Mouse (Mus musculus) heart, embryonic 11.5 days (tissue): Measurements from ENCODE around the gene Cish. TPM values are rescaled to one million over a fixed set of nuclear protein-coding genes. Genes with fewer than 3 reads are reported as not detected.
A peak's percentile ranks its signal among the peaks of the same experiment; 100 is the strongest.

Experiments
- ATAC-seq: fragments of 200-750 bp; cut with Nextera tagmentation; replicated peaks from 2 replicates; pipeline ENCODE4 v1.8.0; 2017; ENCODE audit warnings: moderate library complexity; ENCODE audit not compliant: insufficient number of reproducible peaks, low FRiP score, low TSS enrichment
- H3K27ac ChIP-seq: fragments of 300-500 bp; sonication (generic); 2 replicates; pipeline ENCODE4 v1.5.1; 2014; ENCODE audit warnings: mild to moderate bottlenecking, low read depth, low read length
- H3K27me3 ChIP-seq: fragments of 300-500 bp; sonication (generic); 2 replicates; pipeline ENCODE4 v1.6.1; 2014; ENCODE audit warnings: mild to moderate bottlenecking, low read length, mixed read lengths; ENCODE audit not compliant: control insufficient read depth, insufficient read depth
- H3K36me3 ChIP-seq: fragments of 300-500 bp; sonication (generic); 2 replicates; pipeline ENCODE4 v1.6.1; 2014; ENCODE audit warnings: mild to moderate bottlenecking, low read length, moderate library complexity, mixed read lengths; ENCODE audit not compliant: control insufficient read depth, insufficient read depth
- H3K4me1 ChIP-seq: fragments of 300-500 bp; sonication (generic); 2 replicates; pipeline ENCODE4 v1.6.1; 2014; ENCODE audit warnings: low read length; ENCODE audit not compliant: control insufficient read depth, insufficient read depth
- H3K4me2 ChIP-seq: fragments of 300-500 bp; sonication (generic); 2 replicates; pipeline ENCODE4 v1.6.1; 2014; ENCODE audit warnings: mild to moderate bottlenecking, moderate library complexity
- H3K4me3 ChIP-seq: fragments of 300-500 bp; sonication (generic); 2 replicates; pipeline ENCODE4 v1.5.1; 2014; ENCODE audit warnings: low read depth, low read length
- H3K9ac ChIP-seq: fragments of 300-500 bp; sonication (generic); 2 replicates; pipeline ENCODE4 v1.6.1; 2014; ENCODE audit warnings: mild to moderate bottlenecking, low read depth, low read length, moderate library complexity
- H3K9me3 ChIP-seq: fragments of 300-500 bp; sonication (generic); replicated peaks from 2 replicates; pipeline ENCODE4 v1.6.1; 2016; ENCODE audit warnings: low read length; ENCODE audit not compliant: control insufficient read depth
- WGBS: fragments of 180-500 bp; shearing (Covaris S2); extraction: QIAGEN DNeasy Blood & Tissue Kit; methylation state at CpG from one replicate; pipeline ENCODE4 v1.1.7; 2014; ENCODE audit not compliant: insufficient replicate concordance; 5-methylcytosine and 5-hydroxymethylcytosine counted together
- polyA plus RNA-seq: library from polyadenylated mRNA; unstranded; fragments of >200 nt; fragmentation: Nextera tagmentation; extraction: Ambion mirVana; gene quantifications from 2 replicates; pipeline ENCODE4 v1.2.1, GENCODE M21; 2014

The Cish gene
- 7.7 and 8.8 TPM in 2 replicates for polyA plus RNA-seq

DNA sequence AAGGTAGTCTGAATTCAATTTTAAA is at the start of gene Cish:
Gene Cish (plus strand): TSS at position 11 of the 25 bp plus-strand sequence.
- Histone ChIP-seq H3K4me1 (peaks cover 24% of the 10 kb centered on the region), H3K4me3 (peak within 1 kb of the TSS; percentile 74), H3K27ac (peak within 1 kb of the TSS; percentile 82), H3K36me3 (0 out of 2 replicates have a peak, but pooled peaks cover 3% of the 10 kb centered on the region), H3K27me3 (no peaks in the 10 kb centered on the region), H3K9ac (peak within 1 kb of the TSS; percentile 84), H3K4me2 (peak within 1 kb of the TSS; percentile 97), H3K9me3 (no peaks in the 10 kb centered on the region)
- ATAC-seq: no peak

- no peak overlapping the region for H3K9ac ChIP-seq
- H3K36me3 ChIP-seq: no peaks in the 10 kb centered on the region
- no peaks in the 10 kb centered on the region for H3K4me1 ChIP-seq
- H3K4me2 ChIP-seq: no peak overlapping the region
- no peaks in the 10 kb centered on the region for H3K9me3 ChIP-seq
- ATAC-seq: no peak
- H3K27me3 ChIP-seq: no peaks in the 10 kb centered on the region
- no peak overlapping the region for H3K27ac ChIP-seq
- 55% methylated on average over 4 of the region's 4 CpGs for WGBS
- no peak overlapping the region for H3K4me3 ChIP-seq
Measured at GRCm38 (mm10) chr9:107246170-107246569, 49.7 kb upstream of the Cish start.

DNA sequence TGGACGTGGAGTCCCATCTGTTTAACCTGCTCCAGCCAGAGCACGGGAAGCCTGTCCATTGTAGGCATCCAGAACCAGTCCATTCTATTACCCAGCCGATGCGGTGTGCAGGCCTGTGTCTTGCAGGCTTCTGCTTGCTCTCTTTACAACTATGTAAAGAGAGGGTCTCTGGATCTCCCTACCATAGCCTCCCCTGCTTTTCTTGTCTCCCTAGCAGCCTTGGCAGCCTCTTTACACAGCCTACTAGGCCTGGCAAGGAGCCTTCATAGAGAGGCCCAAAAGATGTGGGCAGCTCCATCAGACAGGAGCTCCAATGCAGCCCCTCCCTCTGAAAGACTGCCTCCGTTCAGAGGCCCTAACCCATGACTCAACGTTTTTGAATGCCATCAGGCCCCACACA is 46.7 kb upstream of the Cish start:
- WGBS: 67% methylated on average over 6 of the region's 6 CpGs

DNA sequence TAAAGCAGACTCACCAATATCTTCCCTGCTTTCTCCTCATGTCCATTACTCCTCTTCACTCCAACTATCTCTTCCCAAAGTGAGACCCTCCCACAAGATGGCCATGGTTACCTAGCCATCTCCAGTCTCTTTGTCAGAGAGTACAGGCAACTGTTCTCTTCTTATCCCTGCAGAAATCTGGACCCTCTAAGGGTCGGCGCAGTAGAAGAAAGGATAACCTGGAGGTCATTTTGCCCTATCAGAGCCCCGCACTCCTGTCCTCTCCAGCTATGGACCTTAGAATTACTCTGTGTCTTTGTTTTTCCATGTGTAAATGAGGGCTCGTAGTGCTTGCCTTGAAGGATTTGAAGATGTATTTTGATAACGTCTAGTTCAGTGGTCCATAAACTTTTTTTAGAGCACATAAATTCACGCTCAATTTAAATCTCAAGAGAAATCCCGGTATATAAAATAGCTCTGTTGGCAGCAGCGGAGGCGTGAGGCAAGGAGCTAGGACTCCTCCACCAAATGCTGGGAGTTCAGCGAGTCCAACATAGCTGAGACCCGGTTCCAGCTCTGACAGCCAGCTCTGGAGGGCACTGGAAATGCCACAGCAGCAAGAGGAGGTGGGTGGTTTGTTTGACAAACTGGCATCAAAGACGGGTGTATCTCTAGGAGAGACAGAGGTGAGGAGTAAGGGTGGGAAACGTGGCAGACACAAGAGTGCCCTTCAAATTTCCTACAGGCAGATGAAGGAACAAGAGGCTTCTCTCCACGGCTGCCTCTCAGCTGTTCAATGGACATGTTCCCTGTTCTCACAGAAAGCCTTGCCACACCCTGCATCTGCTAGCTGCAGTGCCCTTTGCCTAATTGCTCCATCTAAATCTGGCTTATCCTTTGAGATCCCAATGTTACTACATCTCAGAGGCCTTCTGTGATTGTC is 45.1 kb upstream of the Cish start:
- 0 out of 2 replicates have a peak, but pooled peaks cover 4% of the 10 kb centered on the region for H3K4me1 ChIP-seq
- no peak overlapping the region for H3K4me3 ChIP-seq
- H3K27me3 ChIP-seq: no peaks in the 10 kb centered on the region
- no peaks in the 10 kb centered on the region for H3K36me3 ChIP-seq
- WGBS: 75% methylated on average over 14 of the region's 14 CpGs
- no peak overlapping the region for H3K9ac ChIP-seq
- H3K9me3 ChIP-seq: no peaks in the 10 kb centered on the region
- no peak overlapping the region for H3K4me2 ChIP-seq
- no peak overlapping the region for H3K27ac ChIP-seq
- ATAC-seq: no peak

More for the DNA sequence above, 46.7 kb upstream of the Cish start:
- Histone ChIP-seq H3K4me3 (no peak overlapping the region), H3K9ac (no peak overlapping the region), H3K4me1 (no peaks in the 10 kb centered on the region), H3K27me3 (no peaks in the 10 kb centered on the region), H3K4me2 (no peak overlapping the region), H3K27ac (no peak overlapping the region), H3K36me3 (no peaks in the 10 kb centered on the region), H3K9me3 (no peaks in the 10 kb centered on the region)
- ATAC-seq: no peak

- Histone ChIP-seq H3K27me3 (no peaks in the 10 kb centered on the region), H3K27ac (no peak overlapping the region), H3K4me1 (0 out of 2 replicates have a peak, but pooled peaks cover 4% of the 10 kb centered on the region), H3K36me3 (no peaks in the 10 kb centered on the region), H3K9ac (peak overlapping the region; percentile 1; the same call in 1 of the 2 replicates), H3K4me2 (no peak overlapping the region), H3K9me3 (no peaks in the 10 kb centered on the region), H3K4me3 (no peak overlapping the region)
- no peak for ATAC-seq
- WGBS: 31% methylated on average over 5 of the region's 5 CpGs
Measured at GRCm38 (mm10) chr9:107252164-107252563, 43.7 kb upstream of the Cish start.

DNA sequence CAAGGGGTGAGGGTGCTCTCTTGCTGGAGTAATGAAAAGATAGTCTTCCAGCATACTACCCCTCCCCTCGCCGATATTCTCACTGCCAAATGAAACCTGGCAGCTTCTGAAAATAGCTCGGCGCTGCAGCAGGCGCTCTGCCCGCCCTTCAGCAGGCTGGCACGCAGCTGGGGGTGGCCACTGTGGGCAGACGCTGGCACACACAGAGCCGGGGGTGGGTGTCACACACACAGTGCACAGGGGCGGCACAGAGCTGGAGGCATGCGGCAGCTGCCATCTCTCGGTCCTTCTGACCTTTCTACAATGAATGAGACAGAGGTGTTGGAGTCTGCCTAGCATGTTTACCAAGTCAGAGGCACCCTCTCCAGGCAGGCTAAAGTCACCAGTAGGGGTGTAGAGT is 41.4 kb upstream of the Cish start:
- Histone ChIP-seq H3K27ac (no peak overlapping the region), H3K9ac (no peak overlapping the region), H3K4me2 (no peak overlapping the region), H3K27me3 (no peaks in the 10 kb centered on the region), H3K9me3 (no peaks in the 10 kb centered on the region), H3K4me3 (no peak overlapping the region), H3K36me3 (no peaks in the 10 kb centered on the region), H3K4me1 (0 out of 2 replicates have a peak, but pooled peaks cover 4% of the 10 kb centered on the region)
- 69% methylated on average over 12 of the region's 12 CpGs for WGBS
- ATAC-seq: no peak

- H3K27me3 ChIP-seq: no peaks in the 10 kb centered on the region
- H3K27ac ChIP-seq: no peak overlapping the region
- 78% methylated on average over 3 of the region's 3 CpGs for WGBS
- ATAC-seq: no peak
- H3K4me3 ChIP-seq: no peak overlapping the region
- no peak overlapping the region for H3K9ac ChIP-seq
- peaks cover 6% of the 10 kb centered on the region; the same call in 1 of the 2 replicates for H3K4me1 ChIP-seq
- H3K36me3 ChIP-seq: no peaks in the 10 kb centered on the region
- no peaks in the 10 kb centered on the region for H3K9me3 ChIP-seq
- H3K4me2 ChIP-seq: no peak overlapping the region
Measured at GRCm38 (mm10) chr9:107254925-107255324, 40.9 kb upstream of the Cish start.

GRCm38 (mm10) chr9:107255596-107255995 is 40.2 kb upstream of the Cish start:
- ATAC-seq: no peak
- H3K4me2 ChIP-seq: no peak overlapping the region
- H3K27ac ChIP-seq: no peak overlapping the region
- H3K9ac ChIP-seq: no peak overlapping the region
- 61% methylated on average over 3 of the region's 3 CpGs for WGBS
- peaks cover 7% of the 10 kb centered on the region; the same call in 1 of the 2 replicates for H3K4me1 ChIP-seq
- H3K36me3 ChIP-seq: no peaks in the 10 kb centered on the region
- no peak overlapping the region for H3K4me3 ChIP-seq
- H3K9me3 ChIP-seq: no peaks in the 10 kb centered on the region
- no peaks in the 10 kb centered on the region for H3K27me3 ChIP-seq

GRCm38 (mm10) chr9:107259571-107259970 is 36.3 kb upstream of the Cish start:
- H3K36me3 ChIP-seq: no peaks in the 10 kb centered on the region
- 40% methylated on average over 6 of the region's 6 CpGs for WGBS
- H3K27me3 ChIP-seq: 0 out of 2 replicates have a peak, but pooled peaks cover 4% of the 10 kb centered on the region
- H3K4me3 ChIP-seq: no peak overlapping the region
- H3K9me3 ChIP-seq: no peaks in the 10 kb centered on the region
- H3K27ac ChIP-seq: no peak overlapping the region; the same call in 1 of the 2 replicates
- peaks cover 3% of the 10 kb centered on the region; the same call in 1 of the 2 replicates for H3K4me1 ChIP-seq
- H3K4me2 ChIP-seq: peak overlapping the region; percentile 4; the same call in 1 of the 2 replicates
- peak overlapping the region; percentile 23; the same call in 1 of the 2 replicates for H3K9ac ChIP-seq
- ATAC-seq: no peak
